Mouse (Mus musculus) kidney, embryonic 14.5 days (tissue): ENCODE data around the gene Six4. TPM values are rescaled to one million over a fixed set of nuclear protein-coding genes. Genes with fewer than 3 reads are reported as not detected.
"Not testable (repeated sequence)": the region's sequence is repeated elsewhere in the genome, so short reads cannot be mapped to it uniquely, and the experiment has no call there.

ENCODE experiments used
- ATAC-seq: fragments of 200-750 bp; cut with Nextera tagmentation; 2 replicates; pipeline ENCODE4 v1.8.0; 2017; ENCODE audit warnings: moderate number of reproducible peaks, mild to moderate bottlenecking, moderate TSS enrichment, moderate library complexity; ENCODE audit not compliant: low FRiP score, low TSS enrichment
- H3K27ac ChIP-seq: fragments of 300-500 bp; sonication (generic); 2 replicates; pipeline ENCODE4 v1.5.1; 2014; ENCODE audit warnings: low read depth, mild to moderate bottlenecking, low read length, moderate library complexity, mixed read lengths
- H3K27me3 ChIP-seq: fragments of 300-500 bp; sonication (generic); 2 replicates; pipeline ENCODE4 v1.6.1; 2014; ENCODE audit warnings: mild to moderate bottlenecking, low read length; ENCODE audit not compliant: control insufficient read depth, insufficient read depth
- H3K36me3 ChIP-seq: fragments of 300-500 bp; sonication (generic); 2 replicates; pipeline ENCODE4 v1.6.1; 2014; ENCODE audit warnings: low read length, mixed read lengths; ENCODE audit not compliant: control insufficient read depth, insufficient read depth
- H3K4me1 ChIP-seq: fragments of 300-500 bp; sonication (generic); 2 replicates; pipeline ENCODE4 v1.6.1; 2014; ENCODE audit warnings: low read length, mixed read lengths; ENCODE audit not compliant: control insufficient read depth, insufficient read depth
- H3K4me2 ChIP-seq: fragments of 300-500 bp; sonication (generic); replicated peaks from 2 replicates; pipeline ENCODE4 v1.6.1; 2014; ENCODE audit warnings: low read depth, mild to moderate bottlenecking, low read length
- H3K4me3 ChIP-seq: fragments of 300-500 bp; sonication (generic); 2 replicates; pipeline ENCODE4 v1.5.1; 2014; ENCODE audit warnings: mild to moderate bottlenecking, low read length
- H3K9ac ChIP-seq: fragments of 300-500 bp; sonication (generic); 2 replicates; pipeline ENCODE4 v1.6.1; 2014; ENCODE audit warnings: low read depth, mild to moderate bottlenecking, low read length, moderate library complexity
- H3K9me3 ChIP-seq: fragments of 300-500 bp; sonication (generic); 2 replicates; pipeline ENCODE4 v1.6.1; 2016; ENCODE audit warnings: low read length; ENCODE audit not compliant: control insufficient read depth
- WGBS: fragments of 180-500 bp; shearing (Covaris S2); extraction: QIAGEN DNeasy Blood & Tissue Kit; methylation state at CpG from one replicate; pipeline ENCODE4 v1.1.7; 2014; 5-methylcytosine and 5-hydroxymethylcytosine counted together
- polyA plus RNA-seq: library from polyadenylated mRNA; unstranded; fragments of >200 nt; fragmentation: Nextera tagmentation; extraction: Ambion mirVana; gene quantifications from 2 replicates; pipeline ENCODE4 v1.2.1, GENCODE M21; 2014

Gene Six4
- polyA plus RNA-seq, 1 experiment from 2014 or later: 7.5 TPM

DNA sequence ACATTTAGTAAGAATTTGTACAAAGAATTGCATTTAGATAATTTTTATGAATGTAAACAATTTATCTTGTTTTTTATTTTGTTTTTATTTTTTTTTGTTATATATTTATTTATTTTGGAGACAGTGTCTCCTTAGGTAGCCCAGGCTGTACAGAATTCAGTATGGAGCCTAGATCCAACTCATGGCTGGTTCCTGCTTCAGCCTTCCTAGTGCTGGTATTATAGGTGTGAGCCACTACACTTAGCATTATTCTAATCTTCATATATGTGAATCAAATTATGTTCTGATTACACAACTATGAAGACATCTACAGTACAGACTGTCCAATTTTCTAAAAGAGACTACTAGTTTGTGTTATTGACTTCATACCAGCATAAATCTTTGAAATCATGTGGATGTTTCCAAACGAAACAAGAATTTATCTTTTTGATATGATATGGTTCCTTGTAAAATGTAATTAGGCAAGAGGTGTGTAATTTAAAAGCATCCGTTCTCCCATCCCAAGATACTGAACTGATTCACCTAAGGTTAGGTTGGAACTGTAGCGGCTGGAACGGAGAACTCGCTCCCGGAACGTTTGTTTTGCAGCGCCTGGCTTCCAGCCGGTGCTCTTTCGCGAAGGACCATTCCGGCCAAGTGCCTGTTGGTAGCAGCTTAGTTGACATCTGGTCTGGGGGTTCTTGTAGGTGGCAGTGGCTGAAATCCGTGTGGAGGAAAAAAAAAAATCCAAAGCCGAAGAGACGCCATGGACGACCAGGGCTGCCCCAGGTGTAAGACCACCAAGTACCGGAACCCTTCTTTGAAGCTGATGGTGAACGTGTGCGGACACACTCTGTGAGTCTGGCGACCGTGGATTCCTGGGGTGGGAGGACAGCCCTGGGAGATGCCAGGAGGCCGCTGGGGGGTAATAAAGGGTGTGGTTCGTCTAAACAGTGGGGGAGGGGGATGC lies 10.1 kb upstream of the Six4 start, which contains the start of gene Mnat1:
Gene Mnat1, plus strand, starts transcription at position 625 of the 949 bp plus-strand sequence.
- H3K4me3 ChIP-seq: peak within 1 kb of the TSS; percentile 66
- H3K9ac ChIP-seq: peak within 1 kb of the TSS; percentile 58
- no peaks in the 10 kb centered on the region for H3K27me3 ChIP-seq
- no peaks in the 10 kb centered on the region for H3K9me3 ChIP-seq
- peak within 1 kb of the TSS; percentile 39; the same call in 1 of the 2 replicates for H3K27ac ChIP-seq
- ATAC-seq: peak; percentile 81
- H3K36me3 ChIP-seq: no peaks in the 10 kb centered on the region
- peak within 1 kb of the TSS; percentile 61 for H3K4me2 ChIP-seq
- H3K4me1 ChIP-seq: no peaks in the 10 kb centered on the region
- WGBS: 2% methylated on average over 23 of the region's 23 CpGs

DNA sequence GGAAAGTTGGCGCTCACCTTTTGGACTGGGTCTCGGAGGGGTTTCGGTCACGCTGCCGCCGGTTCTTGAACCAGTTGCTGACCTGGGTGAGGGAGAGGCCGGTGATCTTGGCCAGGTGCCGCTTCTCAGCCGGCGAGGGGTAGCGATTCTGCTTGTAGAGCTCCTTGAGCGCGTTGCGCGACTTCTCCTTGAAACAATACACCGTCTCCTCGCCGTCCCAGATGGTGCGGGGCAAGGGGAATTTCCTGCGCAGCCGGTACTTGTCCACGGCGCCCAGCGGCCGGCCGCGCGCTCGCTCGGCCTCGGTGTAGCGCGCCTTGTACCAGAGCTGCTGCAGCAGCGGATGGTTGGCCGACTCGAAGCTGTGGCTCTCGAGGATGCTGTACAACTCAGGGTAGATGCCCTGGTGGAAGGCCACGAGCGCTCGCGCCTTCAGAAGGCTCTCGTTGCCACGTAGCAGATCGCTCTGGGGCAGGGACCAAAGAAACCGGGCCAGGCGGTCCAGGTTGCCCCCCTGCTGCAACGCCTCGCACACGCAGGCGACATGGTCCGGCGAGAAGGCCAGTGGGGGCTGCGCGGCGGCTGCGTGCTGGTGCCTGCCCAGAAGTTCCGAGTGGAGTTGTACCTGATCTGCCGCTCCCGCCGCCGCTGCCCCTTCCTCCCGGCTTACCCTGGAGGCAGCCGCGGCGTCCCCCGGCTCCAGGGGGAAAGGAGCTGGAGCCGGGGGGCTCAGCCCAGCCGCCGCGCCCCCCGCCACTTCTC lies 749 bp downstream of the Six4 start:
- WGBS: under 1% methylated on average over 64 of the region's 71 CpGs
- Histone ChIP-seq H3K27me3 (no peaks in the 10 kb centered on the region), H3K9me3 (no peaks in the 10 kb centered on the region), H3K4me2 (peak overlapping the region; percentile 95), H3K27ac (peak overlapping the region; percentile 94), H3K36me3 (peaks cover 8% of the 10 kb centered on the region; the same call in 1 of the 2 replicates), H3K4me1 (peaks cover 15% of the 10 kb centered on the region), H3K9ac (peak overlapping the region; percentile 87), H3K4me3 (peak overlapping the region; percentile 74)
- peak; percentile 16 for ATAC-seq

DNA sequence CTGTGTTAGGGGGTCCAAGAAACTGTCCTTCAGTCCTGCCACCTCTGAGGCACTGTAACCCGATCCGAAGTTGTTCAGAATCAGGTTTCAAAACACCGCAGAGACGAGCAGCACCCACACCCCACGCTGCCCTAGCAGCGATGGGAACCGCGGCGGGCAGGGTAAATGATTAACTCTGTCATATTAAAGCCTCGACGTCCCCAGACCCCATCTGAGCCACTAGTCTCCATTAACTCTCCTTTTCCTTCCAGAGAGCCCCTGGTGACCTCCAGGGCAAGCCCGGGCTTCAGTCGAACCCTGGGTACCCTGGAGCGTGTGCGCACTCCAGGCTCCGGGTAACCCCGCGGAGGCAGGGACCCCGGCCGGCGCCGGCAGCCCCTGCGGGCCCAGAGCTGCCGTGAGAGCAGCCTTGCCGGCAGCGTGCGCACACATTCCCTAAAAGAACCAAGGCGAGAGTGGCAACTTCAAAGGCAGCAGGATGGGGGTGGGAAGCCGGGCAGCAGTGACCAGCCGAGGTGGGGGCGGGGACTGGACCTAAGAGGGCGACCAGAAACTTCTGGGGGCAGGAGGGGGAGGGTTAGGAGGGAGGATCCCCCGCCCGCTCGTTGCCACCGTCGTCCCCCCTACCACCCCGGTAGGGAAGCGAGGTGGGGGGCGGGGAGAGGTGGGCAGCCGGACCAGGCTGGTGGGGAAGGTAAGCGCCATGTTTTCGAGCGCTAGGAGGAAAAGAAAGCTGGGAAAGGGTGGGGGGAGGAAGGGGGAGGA lies 1.5 kb downstream of the Six4 start:
- Histone ChIP-seq H3K4me1 (peaks cover 15% of the 10 kb centered on the region), H3K36me3 (peaks cover 8% of the 10 kb centered on the region; the same call in 1 of the 2 replicates), H3K9me3 (no peaks in the 10 kb centered on the region), H3K4me2 (peak overlapping the region; percentile 95), H3K27me3 (no peaks in the 10 kb centered on the region), H3K9ac (peak overlapping the region; percentile 87), H3K27ac (peak overlapping the region; percentile 94), H3K4me3 (peak overlapping the region; percentile 74)
- peak; percentile 21 for ATAC-seq
- WGBS: under 1% methylated on average over 41 of the region's 44 CpGs

DNA sequence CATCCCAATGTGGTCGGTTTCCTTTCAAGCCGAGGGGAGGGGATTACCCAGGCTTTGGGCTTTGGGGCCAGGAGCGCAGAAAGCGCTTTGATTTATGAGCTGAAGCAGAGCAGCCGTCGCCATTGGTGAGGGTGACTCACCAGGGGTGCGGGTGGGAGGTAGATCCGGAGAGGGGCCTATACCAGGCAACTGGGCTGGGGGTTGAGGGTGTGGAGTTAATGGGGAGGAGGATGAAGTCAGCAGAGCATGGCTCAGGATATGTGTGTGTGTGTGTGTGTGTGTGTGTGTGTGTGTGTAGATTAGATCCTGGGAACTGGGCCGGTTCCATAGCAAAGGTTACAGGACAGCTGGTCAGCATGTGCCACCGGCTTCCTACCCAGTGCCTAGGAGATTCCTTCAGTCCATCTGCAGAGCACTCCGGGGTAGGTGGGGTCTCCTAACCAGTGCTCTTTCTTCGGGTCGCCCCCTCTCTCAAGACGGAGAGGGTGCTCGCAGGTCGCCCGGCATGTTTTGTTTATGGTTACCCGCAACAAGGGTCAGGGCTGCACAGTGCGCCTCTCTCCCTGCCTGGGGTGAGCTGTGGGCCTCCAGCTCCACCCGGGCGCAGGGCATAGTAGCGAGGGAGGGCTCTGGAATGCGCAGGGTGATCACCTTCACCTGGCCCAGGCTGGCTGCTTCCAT lies 2.7 kb downstream of the Six4 start:
- H3K27ac ChIP-seq: peak overlapping the region; percentile 94; the same call in 1 of the 2 replicates

DNA sequence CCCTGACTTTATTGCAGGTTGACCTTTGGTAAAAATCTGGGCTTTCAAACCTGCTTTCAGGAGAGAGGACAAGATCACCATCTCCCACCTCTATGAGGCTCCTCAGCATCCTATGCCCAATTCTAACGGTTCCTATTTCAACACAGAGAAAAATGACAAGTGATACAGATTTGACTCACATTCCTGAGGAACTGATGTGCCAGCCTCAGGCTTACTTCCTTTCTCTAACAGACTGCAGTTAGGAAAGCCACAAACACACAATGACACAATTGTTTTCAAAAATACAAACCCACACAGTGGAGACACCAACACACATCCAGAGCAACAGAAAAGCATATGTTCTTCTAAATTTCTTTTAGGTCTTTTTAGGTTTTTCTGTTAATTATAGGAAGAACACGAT lies 5.4 kb downstream of the Six4 start:
- 84% methylated on average over 2 of the region's 2 CpGs for WGBS
- peaks cover 21% of the 10 kb centered on the region for H3K36me3 ChIP-seq
- no peaks in the 10 kb centered on the region for H3K27me3 ChIP-seq
- no peak overlapping the region for H3K4me2 ChIP-seq
- H3K9me3 ChIP-seq: no peaks in the 10 kb centered on the region
- H3K27ac ChIP-seq: no peak overlapping the region
- no peak for ATAC-seq
- H3K4me3 ChIP-seq: no peak overlapping the region
- H3K4me1 ChIP-seq: peaks cover 15% of the 10 kb centered on the region
- H3K9ac ChIP-seq: no peak overlapping the region

More for the DNA sequence above, 2.7 kb downstream of the Six4 start:
- WGBS: 1% methylated on average over 23 of the region's 23 CpGs
- peak; percentile 80 for ATAC-seq
- H3K27me3 ChIP-seq: no peaks in the 10 kb centered on the region
- H3K4me3 ChIP-seq: peak overlapping the region; percentile 74
- peaks cover 10% of the 10 kb centered on the region; the same call in 1 of the 2 replicates for H3K36me3 ChIP-seq
- H3K9me3 ChIP-seq: no peaks in the 10 kb centered on the region
- H3K4me2 ChIP-seq: peak overlapping the region; percentile 95
- H3K9ac ChIP-seq: peak overlapping the region; percentile 87; the same call in 1 of the 2 replicates
- peaks cover 15% of the 10 kb centered on the region for H3K4me1 ChIP-seq

DNA sequence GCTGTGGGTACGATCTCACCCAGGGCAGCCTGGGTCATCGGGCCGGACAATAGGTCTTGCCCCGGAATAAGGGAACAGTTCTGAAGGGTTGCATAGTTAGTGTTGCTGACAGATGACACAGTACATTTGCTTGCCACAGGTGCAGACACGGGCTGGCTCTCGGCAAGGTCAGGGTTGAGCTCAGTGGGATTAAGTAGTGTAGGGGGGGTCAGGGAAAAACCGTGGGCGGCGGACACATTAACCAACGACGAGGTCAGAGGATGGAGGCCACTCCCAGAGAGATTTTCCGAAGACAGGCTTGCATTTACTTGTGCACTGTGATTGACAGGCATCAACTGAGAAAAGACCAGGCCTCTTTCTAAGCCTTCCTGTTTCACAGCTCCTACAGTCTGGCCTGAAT lies 9.5 kb downstream of the Six4 start:
- no peak for ATAC-seq
- 80% methylated on average over 12 of the region's 12 CpGs for WGBS

DNA sequence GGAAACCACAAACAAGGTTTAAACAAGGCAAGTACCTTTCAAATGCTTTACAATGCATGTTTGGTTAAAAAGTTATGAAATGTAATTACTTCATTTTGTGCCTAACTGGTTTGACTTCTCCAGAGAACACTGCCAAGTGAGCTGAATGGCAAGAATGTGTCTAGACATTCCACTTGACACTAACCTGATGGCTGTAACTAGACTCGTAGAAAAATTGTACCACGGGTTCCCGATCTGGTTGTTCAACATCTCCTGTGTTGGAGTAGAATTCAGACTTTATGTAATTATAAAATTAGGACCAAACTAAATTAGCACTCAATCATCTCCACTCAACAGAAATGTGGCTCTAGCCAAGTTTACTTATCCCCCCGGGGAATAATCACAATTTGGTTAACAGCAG lies 14.7 kb downstream of the Six4 start:
- Histone ChIP-seq H3K4me3 (no peak overlapping the region), H3K4me1 (no peaks in the 10 kb centered on the region), H3K36me3 (peaks cover 14% of the 10 kb centered on the region), H3K4me2 (no peak overlapping the region), H3K27me3 (no peaks in the 10 kb centered on the region), H3K27ac (no peak overlapping the region), H3K9ac (no peak overlapping the region), H3K9me3 (no peaks in the 10 kb centered on the region)
- no peak for ATAC-seq
- WGBS: 83% methylated on average over 4 of the region's 4 CpGs

More for the DNA sequence above, 9.5 kb downstream of the Six4 start:
- no peak overlapping the region for H3K4me3 ChIP-seq
- H3K4me2 ChIP-seq: no peak overlapping the region
- peaks cover 26% of the 10 kb centered on the region for H3K36me3 ChIP-seq
- H3K27ac ChIP-seq: no peak overlapping the region
- no peaks in the 10 kb centered on the region for H3K9me3 ChIP-seq
- H3K9ac ChIP-seq: no peak overlapping the region
- H3K27me3 ChIP-seq: no peaks in the 10 kb centered on the region
- H3K4me1 ChIP-seq: no peaks in the 10 kb centered on the region

DNA sequence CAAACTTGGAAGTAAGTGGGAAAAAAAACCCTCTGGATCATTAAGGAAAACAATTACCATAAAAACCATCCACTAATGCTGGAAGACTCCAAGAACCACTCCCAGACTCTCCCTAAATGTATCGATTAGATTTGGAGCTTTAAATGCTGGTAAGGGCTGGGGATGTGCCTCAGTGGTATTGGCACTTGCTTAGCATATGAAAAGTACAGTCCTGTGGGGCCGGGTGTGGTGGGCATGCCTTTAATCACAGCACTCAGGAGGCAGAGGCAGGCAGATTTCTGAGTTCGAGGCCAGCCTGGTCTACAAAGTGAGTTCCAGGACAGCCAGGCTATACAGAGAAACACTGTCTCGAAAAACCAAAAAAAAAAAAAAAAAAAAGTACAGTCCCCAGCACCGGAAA lies 17.1 kb downstream of the Six4 start:
- H3K4me1 ChIP-seq, H3K27ac ChIP-seq, H3K9ac ChIP-seq, H3K4me2 ChIP-seq, H3K9me3 ChIP-seq, H3K36me3 ChIP-seq, H3K4me3 ChIP-seq, H3K27me3 ChIP-seq, ATAC-seq: not testable (repeated sequence)
- 90% methylated on average over 5 of the region's 5 CpGs for WGBS
